Mouse (Mus musculus) stomach, postnatal 0 days (tissue): ENCODE measurements around the gene Vmn1r54. TPM values are rescaled to one million over a fixed set of nuclear protein-coding genes. Genes with fewer than 3 reads are reported as not detected.
"Not testable (repeated sequence)": the region's sequence is repeated elsewhere in the genome, so short reads cannot be mapped to it uniquely, and the experiment has no call there.

Source experiments
- ATAC-seq: fragments of 200-750 bp; cut with Nextera tagmentation; 2 replicates; pipeline ENCODE4 v1.8.0; 2017; ENCODE audit not compliant: low FRiP score, low TSS enrichment
- DNase-seq: peaks from one replicate; pipeline ENCODE4 v3.0.0-alpha.2; 2016; ENCODE audit warnings: low spot score
- H3K27ac ChIP-seq: fragments of 300-500 bp; sonication (generic); replicated peaks from 2 replicates; pipeline ENCODE4 v1.5.1; 2014; ENCODE audit warnings: mild to moderate bottlenecking, control low read depth
- H3K27me3 ChIP-seq: fragments of 300-500 bp; sonication (generic); 2 replicates; pipeline ENCODE4 v1.6.1; 2014; ENCODE audit warnings: low read length; ENCODE audit not compliant: control insufficient read depth, insufficient read depth
- H3K36me3 ChIP-seq: fragments of 300-500 bp; sonication (generic); 2 replicates; pipeline ENCODE4 v1.6.1; 2014; ENCODE audit warnings: low read length, mixed read lengths; ENCODE audit not compliant: control insufficient read depth, insufficient read depth
- H3K4me1 ChIP-seq: fragments of 300-500 bp; sonication (generic); replicated peaks from 2 replicates; pipeline ENCODE4 v1.6.1; 2014; ENCODE audit warnings: antibody characterized with exemption; ENCODE audit not compliant: control insufficient read depth, insufficient read depth
- H3K4me2 ChIP-seq: fragments of 300-500 bp; sonication (generic); replicated peaks from 2 replicates; pipeline ENCODE4 v1.6.1; 2014; ENCODE audit warnings: low read depth, mild to moderate bottlenecking, control low read depth, moderate library complexity
- H3K4me3 ChIP-seq: fragments of 300-500 bp; sonication (generic); 2 replicates; pipeline ENCODE4 v1.5.1; 2014; ENCODE audit warnings: low read depth, low read length, control low read depth
- H3K9ac ChIP-seq: fragments of 300-500 bp; sonication (generic); 2 replicates; pipeline ENCODE4 v1.6.1; 2014; ENCODE audit warnings: mild to moderate bottlenecking, low read length, control low read depth, mixed read lengths
- H3K9me3 ChIP-seq: fragments of 300-500 bp; sonication (generic); 2 replicates; pipeline ENCODE4 v1.6.1; 2016; ENCODE audit warnings: low read length; ENCODE audit not compliant: control insufficient read depth
- CTCF ChIP-seq: IDR thresholded peaks from 2 replicates; pipeline ENCODE4 v1.5.1; 2016; ENCODE audit warnings: antibody characterized with exemption, low read depth, mild to moderate bottlenecking, moderate library complexity
- EP300 ChIP-seq: optimal IDR thresholded peaks from 2 replicates; pipeline ENCODE3; 2016; ENCODE audit warnings: antibody characterized with exemption
- WGBS: fragments of 180-500 bp; shearing (Covaris S2); extraction: QIAGEN DNeasy Blood & Tissue Kit; methylation state at CpG from one replicate; pipeline ENCODE4 v1.1.7; 2014; 5-methylcytosine and 5-hydroxymethylcytosine counted together
- polyA plus RNA-seq: library from polyadenylated mRNA; unstranded; fragments of >200 nt; fragmentation: Nextera tagmentation; extraction: Ambion mirVana; gene quantifications from 2 replicates; pipeline ENCODE4 v1.2.1, GENCODE M21; 2015

The Vmn1r54 gene
- polyA plus RNA-seq = not detected in 2 replicates

DNA sequence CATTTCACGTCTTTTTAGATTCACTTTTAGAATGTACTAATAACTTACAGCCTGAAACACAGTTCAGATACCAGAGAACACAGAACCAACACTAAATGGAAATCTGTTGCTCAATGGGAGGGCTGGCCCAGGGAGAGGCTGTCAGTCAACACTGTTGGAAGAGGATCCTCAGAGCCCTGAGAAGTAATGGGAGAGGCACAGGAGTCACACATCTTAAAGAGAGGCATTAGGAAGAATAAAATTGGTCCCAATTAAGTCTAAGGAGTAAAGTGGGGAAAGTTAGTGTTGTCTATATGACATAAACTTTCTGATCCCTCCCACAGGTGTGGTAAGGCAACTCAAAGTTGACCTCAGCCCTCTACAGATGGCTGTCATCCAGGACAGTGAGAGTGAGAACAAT is at the start of gene Vmn1r54:
TSS of gene Vmn1r54 (plus strand) at position 301 of the 400 bp plus-strand sequence.
- DNase-seq (no peak), ATAC-seq (no peak)
- Histone ChIP-seq H3K27me3 (no peaks in the 10 kb centered on the region), H3K9me3 (no peaks in the 10 kb centered on the region), H3K4me3 (no peak within 1 kb of the TSS), H3K4me1 (no peaks in the 10 kb centered on the region), H3K36me3 (no peaks in the 10 kb centered on the region), H3K27ac (no peak within 1 kb of the TSS), H3K4me2 (no peak within 1 kb of the TSS), H3K9ac (no peak within 1 kb of the TSS)
- WGBS = 71% methylated on average over 1 of the region's 1 CpGs
- TF ChIP-seq CTCF = no peak
- TF ChIP-seq EP300 = no peak

DNA sequence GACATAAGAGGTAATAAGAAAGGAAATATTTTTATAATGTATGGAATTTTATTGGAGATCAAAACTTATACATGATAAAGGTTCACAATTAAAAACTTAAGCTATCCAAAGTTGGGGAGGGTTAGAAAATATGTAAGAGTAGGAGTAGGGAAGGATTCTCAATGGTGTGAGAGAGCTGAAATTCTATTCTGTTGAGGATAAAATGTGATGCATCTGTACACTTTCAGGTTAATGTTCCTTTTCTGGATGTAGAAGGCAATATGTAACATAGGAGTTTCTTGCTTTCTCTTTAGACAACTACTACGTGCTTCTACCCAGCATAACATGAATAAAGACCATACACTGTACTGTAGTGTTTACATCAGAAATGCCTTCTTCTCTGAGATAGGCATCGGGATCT is 43.6 kb upstream of the Vmn1r54 start, which contains the start of gene V1ra8:
TSS of gene V1ra8 (plus strand) at position 301 of the 400 bp plus-strand sequence.
- not testable (repeated sequence) for ATAC-seq, H3K4me2 ChIP-seq, DNase-seq, H3K36me3 ChIP-seq, H3K27me3 ChIP-seq, H3K27ac ChIP-seq, H3K9ac ChIP-seq, H3K4me3 ChIP-seq, H3K4me1 ChIP-seq, H3K9me3 ChIP-seq
- WGBS = 76% methylated on average over 2 of the region's 2 CpGs

DNA sequence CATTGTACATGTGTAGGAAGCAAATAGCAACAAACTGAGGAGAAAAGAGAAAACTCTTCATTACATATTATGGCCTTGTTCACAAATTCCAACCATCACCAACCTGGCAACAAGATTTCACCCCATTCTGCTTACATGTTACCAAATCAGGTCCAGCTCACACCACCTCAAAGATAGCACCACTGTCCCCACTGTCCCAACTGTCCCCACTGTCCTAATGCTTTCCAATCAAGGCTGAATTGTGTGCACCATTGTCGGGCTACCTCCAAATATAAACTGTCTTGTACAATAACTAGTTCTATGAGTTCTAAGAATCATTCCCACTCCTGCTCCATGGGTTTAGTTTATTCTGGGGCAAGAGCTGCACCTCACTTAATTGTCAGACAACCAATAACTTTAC is 21.8 kb upstream of the Vmn1r54 start, which contains the start of gene Vmn1r53:
TSS of gene Vmn1r53 (minus strand) at position 101 of the 400 bp plus-strand sequence.
- ATAC-seq (no peak), DNase-seq (no peak)
- H3K9ac ChIP-seq = no peak within 1 kb of the TSS
- no peaks in the 10 kb centered on the region for H3K36me3 ChIP-seq
- no peak within 1 kb of the TSS for H3K27ac ChIP-seq
- TF ChIP-seq CTCF (no peak), EP300 (no peak)
- no peaks in the 10 kb centered on the region for H3K4me1 ChIP-seq
- H3K9me3 ChIP-seq = no peaks in the 10 kb centered on the region
- 68% methylated on average over 1 of the region's 1 CpGs for WGBS
- no peaks in the 10 kb centered on the region for H3K27me3 ChIP-seq
- no peak within 1 kb of the TSS for H3K4me3 ChIP-seq
- H3K4me2 ChIP-seq = no peak within 1 kb of the TSS

DNA sequence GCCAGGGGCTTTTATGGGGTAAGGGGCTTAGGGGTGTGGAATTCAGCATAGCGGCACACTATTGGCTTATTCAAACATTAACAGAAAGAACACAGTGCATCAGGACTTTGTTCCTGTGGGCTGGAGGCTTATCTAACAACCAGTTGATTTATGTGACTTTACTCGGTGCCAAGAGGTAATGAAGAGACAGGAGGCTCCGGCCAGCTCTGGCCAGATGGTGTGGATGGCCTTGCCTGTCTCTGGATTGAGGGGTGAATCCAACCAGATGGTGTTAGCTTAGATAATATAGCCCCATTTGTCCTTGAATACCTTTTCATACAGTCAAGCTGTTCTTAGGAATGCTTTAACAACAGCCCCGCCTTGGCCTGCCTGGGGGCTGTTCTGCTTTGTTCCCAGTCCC is 14.0 kb upstream of the Vmn1r54 start:
- not testable (repeated sequence) for H3K27me3 ChIP-seq, H3K4me3 ChIP-seq, DNase-seq, ATAC-seq, H3K9ac ChIP-seq, H3K27ac ChIP-seq, H3K4me1 ChIP-seq, H3K9me3 ChIP-seq, H3K4me2 ChIP-seq, H3K36me3 ChIP-seq
- 71% methylated on average over 4 of the region's 4 CpGs for WGBS

DNA sequence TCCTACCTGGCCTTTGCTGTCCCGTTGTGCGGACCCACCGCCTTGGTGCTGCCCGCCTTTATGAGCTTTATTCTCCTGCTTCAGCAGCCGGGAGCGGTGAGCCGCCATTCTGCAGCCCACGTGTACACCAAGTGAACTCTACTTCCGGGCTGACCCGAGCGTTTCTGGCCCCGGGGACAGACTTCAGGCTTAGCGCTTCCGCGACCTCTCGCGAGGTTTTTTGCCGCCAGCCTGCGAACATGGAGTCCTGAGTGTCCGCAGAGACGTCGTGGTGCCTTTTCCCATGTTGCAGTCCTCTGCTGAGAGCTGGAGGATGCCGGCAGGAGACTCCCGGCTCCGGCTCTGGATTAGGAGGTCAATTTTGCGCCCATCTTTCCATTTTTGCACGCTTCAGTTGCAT is 13.4 kb upstream of the Vmn1r54 start:
- Histone ChIP-seq H3K9me3 (no peaks in the 10 kb centered on the region), H3K9ac (no peak overlapping the region), H3K4me2 (no peak overlapping the region), H3K4me1 (no peaks in the 10 kb centered on the region), H3K27ac (no peak overlapping the region), H3K36me3 (no peaks in the 10 kb centered on the region), H3K4me3 (no peak overlapping the region), H3K27me3 (no peaks in the 10 kb centered on the region)
- 61% methylated on average over 27 of the region's 27 CpGs for WGBS
- DNase-seq (no peak), ATAC-seq (no peak)
- TF ChIP-seq CTCF (no peak), EP300 (no peak)

DNA sequence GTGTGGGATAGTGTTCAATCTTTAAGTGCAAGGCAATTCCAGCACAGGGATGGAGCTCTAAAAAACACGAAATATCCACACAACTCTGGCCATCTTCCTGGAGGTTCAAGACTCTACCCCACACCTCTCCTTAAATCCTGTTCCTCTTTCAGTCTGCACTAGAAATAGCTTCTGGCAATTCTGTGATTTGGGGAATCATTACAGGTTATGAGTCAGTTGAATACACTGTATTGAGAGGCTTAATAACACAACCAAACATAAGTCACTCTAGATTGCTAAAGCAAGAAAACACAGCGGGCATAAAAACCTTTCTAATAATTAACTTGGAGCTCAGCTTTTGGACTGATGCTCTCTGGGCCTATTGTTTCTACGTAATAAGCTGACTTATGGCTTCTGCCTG is 2.1 kb upstream of the Vmn1r54 start:
- no peak for ATAC-seq
- Histone ChIP-seq H3K36me3 (no peaks in the 10 kb centered on the region), H3K27me3 (no peaks in the 10 kb centered on the region), H3K4me3 (no peak overlapping the region), H3K27ac (no peak overlapping the region), H3K4me1 (no peaks in the 10 kb centered on the region), H3K4me2 (no peak overlapping the region), H3K9ac (no peak overlapping the region), H3K9me3 (no peaks in the 10 kb centered on the region)
- WGBS = 74% methylated on average over 3 of the region's 3 CpGs
- no peak for DNase-seq
- no peak for TF ChIP-seq EP300
- TF ChIP-seq CTCF = no peak
